ENCODE assay signal across 29 mouse cellular contexts in the genomic region with DNA sequence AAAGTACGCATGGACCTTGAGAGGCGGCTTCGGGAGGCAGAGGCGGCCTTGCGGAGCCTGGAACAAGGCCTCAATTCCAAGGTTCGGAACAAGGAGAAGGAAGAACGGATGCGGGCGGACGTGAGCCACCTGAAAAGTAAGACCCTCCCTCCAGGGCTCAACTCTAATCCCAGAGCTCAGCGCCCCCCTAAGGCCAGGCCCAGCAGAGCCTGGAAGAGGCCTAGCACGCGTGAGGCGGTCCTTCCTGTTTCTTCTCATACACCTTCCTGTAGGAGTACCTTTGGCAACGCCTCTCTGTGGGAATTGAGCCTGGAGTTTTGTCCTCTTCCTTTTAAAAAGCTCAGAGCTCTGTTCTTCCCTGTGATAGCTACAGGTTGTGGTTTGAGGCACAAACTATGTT. TPM values are rescaled to one million over a fixed set of nuclear protein-coding genes. Genes with fewer than 3 reads are reported as not detected.
A peak's percentile ranks its signal among the peaks of the same experiment; 100 is the strongest.
DNase-seq lines count a peak whose midpoint lies in the region; ATAC-seq and TF ChIP-seq lines count a peak whose summit lies in the region.
"Had no signal": no experiment of that assay in that cellular context is flagged by ENCODE, and none has a peak within 500 bp of the region (broad histone marks: within the 10 kb centered on the region; RNA-seq: fewer than 3 reads in every experiment).

No protein-coding gene starts in this region.

- H3K27ac ChIP-seq in ES-Bruce4 (ENCODE audit: insufficient read depth, low read length) = peak overlapping the region; percentile 4; the same call in 1 of the 2 replicates
- no peak overlapping the region for H3K27ac ChIP-seq in stomach, postnatal 0 days (replicated peaks)
- H3K27ac ChIP-seq: forebrain, embryonic 10.5 days; gastrocnemius, adult 2 months; hindbrain, embryonic 12.5 days; hindbrain, embryonic 15.5 days; intestine, embryonic 15.5 days had no signal

- DNase-seq in adrenal gland, postnatal 14 days = peak; percentile 30
- no peak for DNase-seq in adrenal gland, adult 2 months
- peak; percentile 91 for DNase-seq in R1 (ENCODE audit: low read depth, low spot score)
- peak; percentile 58 for DNase-seq in testis, postnatal 14 days (ENCODE audit: low spot score)
- no peak for DNase-seq in stomach, postnatal 0 days (ENCODE audit: low spot score)
- DNase-seq in lung, postnatal 10 days = no peak
- DNase-seq: adrenal gland, adult 8-10 months; B cell, adult 2 months; cerebellum, adult 18-20 months; cerebellum, adult 9-10 months; cerebellum, postnatal 14 days; forebrain, postnatal 0 days; gastrocnemius, adult 2 months; gastrocnemius, postnatal 14 days; heart, adult 11 months; kidney, adult 18-20 months had no signal

- ATAC-seq in stomach, postnatal 0 days (ENCODE audit: low FRiP score, low TSS enrichment) = no peak
- ATAC-seq: forebrain, embryonic 14.5 days; forebrain, postnatal 0 days; intestine, embryonic 15.5 days had no signal

- TF ChIP-seq EP300 in ES-Bruce4 (IDR thresholded peaks at IDR 0.05; ENCODE audit: insufficient read depth, low read depth, low read length) = peak; percentile 23; the same call in 1 of the 2 replicates
- no peak for TF ChIP-seq EP300 in stomach, postnatal 0 days (optimal IDR thresholded peaks at IDR 0.05)

- peak overlapping the region; percentile 60 for H3K9ac ChIP-seq in ES-Bruce4 (ENCODE audit: low read depth, poor library complexity, severe bottlenecking)
- no peak overlapping the region for H3K9ac ChIP-seq in stomach, postnatal 0 days (ENCODE audit: low read length)
- H3K9ac ChIP-seq: forebrain, postnatal 0 days; hindbrain, embryonic 12.5 days; hindbrain, embryonic 15.5 days; intestine, embryonic 15.5 days had no signal

- peak; percentile 87 for TF ChIP-seq POLR2A in ES-Bruce4 (IDR thresholded peaks at IDR 0.05; ENCODE audit: insufficient read depth, low read length)

- no peaks in the 10 kb centered on the region for H3K36me3 ChIP-seq in ES-Bruce4 (ENCODE audit: control insufficient read depth, insufficient read depth, low read length, poor library complexity, severe bottlenecking)
- H3K36me3 ChIP-seq in stomach, postnatal 0 days (ENCODE audit: control insufficient read depth, insufficient read depth, low read length) = no peaks in the 10 kb centered on the region
- H3K36me3 ChIP-seq: forebrain, embryonic 10.5 days; hindbrain, embryonic 12.5 days; hindbrain, embryonic 15.5 days; intestine, embryonic 15.5 days had no signal

- H3K27me3 ChIP-seq in ES-Bruce4 (ENCODE audit: control insufficient read depth, insufficient read depth, low read length, poor library complexity, severe bottlenecking) = no peaks in the 10 kb centered on the region
- no peaks in the 10 kb centered on the region for H3K27me3 ChIP-seq in stomach, postnatal 0 days (ENCODE audit: control insufficient read depth, insufficient read depth, low read length)
- H3K27me3 ChIP-seq: hindbrain, embryonic 15.5 days; intestine, embryonic 15.5 days had no signal

- TF ChIP-seq CTCF in ES-Bruce4 (IDR thresholded peaks at IDR 0.05; ENCODE audit: low read depth, low read length) = peak; percentile 76
- no peak for TF ChIP-seq CTCF in stomach, postnatal 0 days (IDR thresholded peaks at IDR 0.05; ENCODE audit: low read depth)

- H3K9me3 ChIP-seq in ES-Bruce4 (replicated peaks; ENCODE audit: control insufficient read depth, insufficient read depth, low read length, poor library complexity, severe bottlenecking) = no peaks in the 10 kb centered on the region
- H3K9me3 ChIP-seq in stomach, postnatal 0 days (ENCODE audit: control insufficient read depth, low read length) = no peaks in the 10 kb centered on the region
- H3K9me3 ChIP-seq: forebrain, embryonic 10.5 days; hindbrain, embryonic 12.5 days; hindbrain, embryonic 15.5 days; intestine, embryonic 15.5 days had no signal

- WGBS in stomach, postnatal 0 days = 86% methylated on average over 15 of the region's 15 CpGs

- H3K4me3 ChIP-seq in ES-Bruce4 (ENCODE audit: low read depth, low read length) = peak overlapping the region; percentile 74
- H3K4me3 ChIP-seq in stomach, postnatal 0 days (ENCODE audit: low read depth, low read length) = no peak overlapping the region
- H3K4me3 ChIP-seq: forebrain, embryonic 10.5 days; gastrocnemius, adult 2 months; hindbrain, embryonic 12.5 days; hindbrain, embryonic 15.5 days; intestine, embryonic 15.5 days had no signal

- H3K4me1 ChIP-seq in ES-Bruce4 (ENCODE audit: control insufficient read depth, insufficient read depth, low read length) = no peaks in the 10 kb centered on the region
- H3K4me1 ChIP-seq in stomach, postnatal 0 days (replicated peaks; ENCODE audit: control insufficient read depth, insufficient read depth) = no peaks in the 10 kb centered on the region
- H3K4me1 ChIP-seq: hindbrain, embryonic 12.5 days; intestine, embryonic 15.5 days had no signal

- H3K4me2 ChIP-seq in stomach, postnatal 0 days (replicated peaks; ENCODE audit: low read depth) = no peak overlapping the region
- H3K4me2 ChIP-seq: heart, embryonic 11.5 days; hindbrain, embryonic 12.5 days; hindbrain, embryonic 15.5 days; intestine, embryonic 15.5 days had no signal

RNA-seq across cellular contexts. Expression of gene Plekhd1, which starts 29.1 kb away (rescaled TPM):
- total RNA-seq in adrenal gland, postnatal 14 days (2021) = 0.60 TPM in 1 of 2 replicates, not detected in the other
- not detected for total RNA-seq in adrenal gland, adult 2 months (2021)
- polyA plus RNA-seq in adrenal gland, adult 2 months (2012; rRNA removed) = 0.10 TPM in 1 of 2 replicates, not detected in the other
- polyA plus RNA-seq in ES-Bruce4 (2011; ENCODE audit: insufficient read depth, insufficient read length, low read depth, missing spikeins) = 5.3 and 6.1 TPM in 2 replicates
- polyA plus RNA-seq in stomach, postnatal 0 days (2015; fragmentation: Nextera tagmentation; extraction: Ambion mirVana) = 2.2 and 2.3 TPM in 2 replicates
- total RNA-seq: heart, postnatal 25 days; hematopoietic stem cell, adult 5-6 weeks; MEL had no signal

RNA-seq across cellular contexts. Expression of gene Ccdc177, which starts 39.0 kb away (rescaled TPM):
- not detected in 2 replicates for total RNA-seq in adrenal gland, postnatal 14 days (2021)
- total RNA-seq in adrenal gland, adult 2 months (2021) = under 1 TPM in 1 of 2 experiments, not detected in 1; 0.07 TPM
- not detected in 2 replicates for polyA plus RNA-seq in adrenal gland, adult 2 months (2012; rRNA removed)
- polyA plus RNA-seq in ES-Bruce4 (2011; ENCODE audit: insufficient read depth, insufficient read length, low read depth, missing spikeins) = not detected in 2 replicates
- 0.06 and 0.07 TPM in 2 replicates for polyA plus RNA-seq in stomach, postnatal 0 days (2015; fragmentation: Nextera tagmentation; extraction: Ambion mirVana)
- total RNA-seq: CH12.LX; gastrocnemius, adult 2 months; hematopoietic stem cell, adult 5-6 weeks; MEL had no signal
- polyA plus RNA-seq: heart, embryonic 11.5 days; heart, embryonic 14.5 days; heart, postnatal 0 days had no signal

Comparison
In these comparisons a context has a peak if more than half of its experiments do, and no peak if none do; other contexts are left out.
1. DNase-seq: peak in adrenal gland, postnatal 14 days (single experiment), R1 (single experiment) and testis, postnatal 14 days (single experiment); none in adrenal gland, adult 2 months (single experiment), stomach, postnatal 0 days (single experiment) and lung, postnatal 10 days (single experiment).